Mouse (Mus musculus): ENCODE measurements around the gene Lrit2. TPM values are rescaled to one million over a fixed set of nuclear protein-coding genes. Genes with fewer than 3 reads are reported as not detected.

The Lrit2 gene
- polyA plus RNA-seq (2012; rRNA removed) = not detected in 2 replicates

GRCm38 (mm10) chr14:37067629-37068028, at the start of gene Lrit2:
Gene Lrit2, plus strand, starts transcription at chr14:37067929.
- Histone ChIP-seq H3K4me3 (ENCODE audit: insufficient read depth, low read length) (no peak within 1 kb of the TSS), H3K4me1 (ENCODE audit: control insufficient read depth, insufficient read depth, low read length) (no peaks in the 10 kb centered on the region)
- TF ChIP-seq CTCF (IDR thresholded peaks at IDR 0.05; ENCODE audit: extremely low read depth, insufficient read depth, low read length) (no peak), POLR2A (IDR thresholded peaks at IDR 0.05; ENCODE audit: extremely low read depth, insufficient read depth, low read length) (no peak)

GRCm38 (mm10) chr14:37027248-37027933, 40.3 kb upstream of the Lrit2 start:
- TF ChIP-seq POLR2A (IDR thresholded peaks at IDR 0.05; ENCODE audit: extremely low read depth, insufficient read depth, low read length) = no peak
- no peak for TF ChIP-seq CTCF (IDR thresholded peaks at IDR 0.05; ENCODE audit: extremely low read depth, insufficient read depth, low read length)

More at GRCm38 (mm10) chr14:37067629-37068028, at the start of gene Lrit2:
- H3K27ac ChIP-seq (ENCODE audit: insufficient read depth, low read length) = no peak within 1 kb of the TSS

GRCm38 (mm10) chr14:37027951-37028350, 39.8 kb upstream of the Lrit2 start:
- H3K27ac ChIP-seq (ENCODE audit: insufficient read depth, low read length) = no peak overlapping the region
- no peaks in the 10 kb centered on the region for H3K4me1 ChIP-seq (ENCODE audit: control insufficient read depth, insufficient read depth, low read length)
- no peak overlapping the region for H3K4me3 ChIP-seq (ENCODE audit: insufficient read depth, low read length)
- TF ChIP-seq CTCF (IDR thresholded peaks at IDR 0.05; ENCODE audit: extremely low read depth, insufficient read depth, low read length) (no peak), POLR2A (IDR thresholded peaks at IDR 0.05; ENCODE audit: extremely low read depth, insufficient read depth, low read length) (no peak)

More at GRCm38 (mm10) chr14:37027248-37027933, 40.3 kb upstream of the Lrit2 start:
- Histone ChIP-seq H3K27ac (ENCODE audit: insufficient read depth, low read length) (no peak overlapping the region), H3K4me3 (ENCODE audit: insufficient read depth, low read length) (no peak overlapping the region), H3K4me1 (ENCODE audit: control insufficient read depth, insufficient read depth, low read length) (no peaks in the 10 kb centered on the region)

- no peak for TF ChIP-seq CTCF (IDR thresholded peaks at IDR 0.05; ENCODE audit: extremely low read depth, insufficient read depth, low read length)
- TF ChIP-seq POLR2A (IDR thresholded peaks at IDR 0.05; ENCODE audit: extremely low read depth, insufficient read depth, low read length) = no peak
Measured at GRCm38 (mm10) chr14:37028555-37028954, 39.2 kb upstream of the Lrit2 start.

GRCm38 (mm10) chr14:37032481-37033104, 35.1 kb upstream of the Lrit2 start:
- TF ChIP-seq POLR2A (IDR thresholded peaks at IDR 0.05; ENCODE audit: extremely low read depth, insufficient read depth, low read length) (no peak), CTCF (IDR thresholded peaks at IDR 0.05; ENCODE audit: extremely low read depth, insufficient read depth, low read length) (no peak)
- Histone ChIP-seq H3K4me1 (ENCODE audit: control insufficient read depth, insufficient read depth, low read length) (no peaks in the 10 kb centered on the region), H3K4me3 (ENCODE audit: insufficient read depth, low read length) (no peak overlapping the region), H3K27ac (ENCODE audit: insufficient read depth, low read length) (no peak overlapping the region)

More at GRCm38 (mm10) chr14:37028555-37028954, 39.2 kb upstream of the Lrit2 start:
- Histone ChIP-seq H3K4me3 (ENCODE audit: insufficient read depth, low read length) (no peak overlapping the region), H3K4me1 (ENCODE audit: control insufficient read depth, insufficient read depth, low read length) (no peaks in the 10 kb centered on the region), H3K27ac (ENCODE audit: insufficient read depth, low read length) (no peak overlapping the region)

GRCm38 (mm10) chr14:37033241-37033640, 34.5 kb upstream of the Lrit2 start:
- TF ChIP-seq POLR2A (IDR thresholded peaks at IDR 0.05; ENCODE audit: extremely low read depth, insufficient read depth, low read length) (no peak), CTCF (IDR thresholded peaks at IDR 0.05; ENCODE audit: extremely low read depth, insufficient read depth, low read length) (peak; percentile 99)
- Histone ChIP-seq H3K4me3 (ENCODE audit: insufficient read depth, low read length) (no peak overlapping the region), H3K4me1 (ENCODE audit: control insufficient read depth, insufficient read depth, low read length) (no peaks in the 10 kb centered on the region), H3K27ac (ENCODE audit: insufficient read depth, low read length) (no peak overlapping the region)

- Histone ChIP-seq H3K27ac (ENCODE audit: insufficient read depth, low read length) (no peak overlapping the region), H3K4me3 (ENCODE audit: insufficient read depth, low read length) (no peak overlapping the region), H3K4me1 (ENCODE audit: control insufficient read depth, insufficient read depth, low read length) (no peaks in the 10 kb centered on the region)
- TF ChIP-seq POLR2A (IDR thresholded peaks at IDR 0.05; ENCODE audit: extremely low read depth, insufficient read depth, low read length) = no peak
- TF ChIP-seq CTCF (IDR thresholded peaks at IDR 0.05; ENCODE audit: extremely low read depth, insufficient read depth, low read length) = peak; percentile 57
Measured at GRCm38 (mm10) chr14:37034432-37034831, 33.3 kb upstream of the Lrit2 start.

- Histone ChIP-seq H3K4me3 (ENCODE audit: insufficient read depth, low read length) (no peak within 1 kb of the TSS), H3K27ac (ENCODE audit: insufficient read depth, low read length) (no peak within 1 kb of the TSS), H3K4me1 (ENCODE audit: control insufficient read depth, insufficient read depth, low read length) (no peaks in the 10 kb centered on the region)
- no peak for TF ChIP-seq POLR2A (IDR thresholded peaks at IDR 0.05; ENCODE audit: extremely low read depth, insufficient read depth, low read length)
- TF ChIP-seq CTCF (IDR thresholded peaks at IDR 0.05; ENCODE audit: extremely low read depth, insufficient read depth, low read length) = no peak
Measured at GRCm38 (mm10) chr14:37048914-37049410, 18.8 kb upstream of the Lrit2 start, which contains the start of gene Rgr. Gene Rgr, minus strand, starts transcription at chr14:37048964.

GRCm38 (mm10) chr14:37064849-37065248, 2.9 kb upstream of the Lrit2 start:
- H3K4me3 ChIP-seq (ENCODE audit: insufficient read depth, low read length) = no peak overlapping the region
- H3K4me1 ChIP-seq (ENCODE audit: control insufficient read depth, insufficient read depth, low read length) = no peaks in the 10 kb centered on the region
- no peak overlapping the region for H3K27ac ChIP-seq (ENCODE audit: insufficient read depth, low read length)
- 0 out of 2 replicates have a peak, but pooled peaks have one; percentile 12 for TF ChIP-seq CTCF (IDR thresholded peaks at IDR 0.05; ENCODE audit: extremely low read depth, insufficient read depth, low read length)
- TF ChIP-seq POLR2A (IDR thresholded peaks at IDR 0.05; ENCODE audit: extremely low read depth, insufficient read depth, low read length) = no peak
